Mouse (Mus musculus) heart, adult 8-10 months (tissue): Measurements from ENCODE around the gene Snapin. TPM values are rescaled to one million over a fixed set of nuclear protein-coding genes. Genes with fewer than 3 reads are reported as not detected.

Experiments
- DNase-seq: peaks from one replicate; pipeline ENCODE4 v3.0.0; 2022; ENCODE audit warnings: low spot score
- total RNA-seq, 4 experiments: library from RNA; stranded (reverse); gene quantifications; 2 replicates each; pipeline ENCODE4 v1.2.4; 2022

The Snapin gene
- total RNA-seq, 4 experiments from 2014 or later = 69.7 to 77.6 (median 75.4) TPM

GRCm38 (mm10) chr3:90505216-90505615 is 14.4 kb upstream of the Snapin start:
- DNase-seq = no peak

GRCm38 (mm10) chr3:90503444-90503843 is 12.6 kb upstream of the Snapin start:
- DNase-seq = no peak

- no peak for DNase-seq
Observed at GRCm38 (mm10) chr3:90497597-90497996, 6.8 kb upstream of the Snapin start.

GRCm38 (mm10) chr3:90495850-90496525 is 5.2 kb upstream of the Snapin start:
- no peak for DNase-seq

GRCm38 (mm10) chr3:90493831-90494540 is 3.2 kb upstream of the Snapin start:
- DNase-seq = no peak

- DNase-seq = no peak
Observed at GRCm38 (mm10) chr3:90491350-90491749, 517 bp upstream of the Snapin start.

- no peak for DNase-seq
Observed at GRCm38 (mm10) chr3:90488576-90488975, 2.3 kb downstream of the Snapin start.

- DNase-seq = no peak
Observed at GRCm38 (mm10) chr3:90486998-90487397, 3.8 kb downstream of the Snapin start.

- peak; percentile 98 for DNase-seq
Observed at GRCm38 (mm10) chr3:90475831-90476611, 14.8 kb downstream of the Snapin start, which contains the start of gene Ilf2. Ilf2 (plus strand) TSS chr3:90476126.

- DNase-seq = no peak
Observed at GRCm38 (mm10) chr3:90475151-90475830, 15.5 kb downstream of the Snapin start.

GRCm38 (mm10) chr3:90472213-90472612 is 18.6 kb downstream of the Snapin start:
- peak; percentile 71 for DNase-seq

GRCm38 (mm10) chr3:90467618-90468300 is 23.1 kb downstream of the Snapin start:
- DNase-seq = no peak

- DNase-seq = peak; percentile 76
Observed at GRCm38 (mm10) chr3:90466311-90466766, 24.5 kb downstream of the Snapin start.

- DNase-seq = peak; percentile 44
Observed at GRCm38 (mm10) chr3:90465686-90466310, 25.0 kb downstream of the Snapin start, which contains the start of gene Npr1. Npr1 (minus strand) TSS chr3:90465866.

- DNase-seq = no peak
Observed at GRCm38 (mm10) chr3:90465081-90465685, 25.6 kb downstream of the Snapin start.

- DNase-seq = no peak
Observed at GRCm38 (mm10) chr3:90464552-90465080, 26.2 kb downstream of the Snapin start.

GRCm38 (mm10) chr3:90462579-90462978 is 28.3 kb downstream of the Snapin start:
- no peak for DNase-seq

- no peak for DNase-seq
Observed at GRCm38 (mm10) chr3:90461935-90462334, 28.9 kb downstream of the Snapin start.

GRCm38 (mm10) chr3:90460315-90460714 is 30.5 kb downstream of the Snapin start:
- DNase-seq = no peak

GRCm38 (mm10) chr3:90459727-90460126 is 31.1 kb downstream of the Snapin start:
- DNase-seq = no peak
